Mouse (Mus musculus) cerebral cortex, adult 2 months (tissue): Measurements from ENCODE around the gene Pcp2.

Experiments
- WGBS: fragments of 180-500 bp; shearing (Covaris S2); methylation state at CpG from one replicate; pipeline ENCODE4 v1.1.7; 2018; 5-methylcytosine and 5-hydroxymethylcytosine counted together

Gene Pcp2

DNA sequence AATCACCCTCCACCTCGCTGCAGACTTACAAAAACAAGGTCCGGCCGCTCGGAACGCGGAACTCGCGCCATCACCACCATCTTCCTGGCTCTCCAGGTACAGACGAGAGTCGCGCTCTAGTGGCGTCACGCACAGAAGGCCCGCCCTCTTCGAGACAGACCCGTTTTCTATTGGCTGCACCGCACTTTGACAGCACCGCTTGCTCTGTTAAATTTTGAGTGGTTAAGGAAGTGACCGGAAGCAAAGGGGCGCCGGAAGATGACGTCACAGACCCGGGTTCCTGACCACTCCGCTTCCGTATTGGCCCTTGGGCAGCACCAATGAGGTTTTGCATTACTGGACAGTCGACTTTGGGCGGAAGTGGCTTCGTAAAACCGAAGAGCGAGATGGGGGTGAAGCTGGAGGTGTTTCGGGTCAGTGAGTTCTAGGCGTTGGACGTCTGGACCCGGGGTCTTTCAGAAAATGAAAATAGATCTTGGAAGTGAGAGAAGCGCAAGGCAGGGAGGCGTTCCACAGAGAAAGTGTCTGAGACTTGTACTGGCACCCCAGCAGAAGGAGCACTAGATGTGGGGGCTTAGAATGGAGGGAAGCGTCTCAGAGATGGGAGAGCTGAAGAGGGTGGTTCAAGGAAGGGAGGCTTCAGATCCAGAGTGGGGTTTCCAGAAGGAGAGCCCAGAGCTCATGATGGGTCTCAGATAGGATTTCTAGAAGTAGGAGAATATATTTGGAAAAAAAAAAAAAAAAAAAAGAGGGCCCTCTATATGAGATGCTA, 4.0 kb downstream of the Pcp2 start, which contains the start of the genes Xab2 and Pet100:
TSS of gene Xab2 (minus strand) at position 118 of the 772 bp plus-strand sequence.
TSS of gene Pet100 (plus strand) at position 350 of the 772 bp plus-strand sequence.
- under 1% methylated on average over 37 of the region's 37 CpGs for WGBS

DNA sequence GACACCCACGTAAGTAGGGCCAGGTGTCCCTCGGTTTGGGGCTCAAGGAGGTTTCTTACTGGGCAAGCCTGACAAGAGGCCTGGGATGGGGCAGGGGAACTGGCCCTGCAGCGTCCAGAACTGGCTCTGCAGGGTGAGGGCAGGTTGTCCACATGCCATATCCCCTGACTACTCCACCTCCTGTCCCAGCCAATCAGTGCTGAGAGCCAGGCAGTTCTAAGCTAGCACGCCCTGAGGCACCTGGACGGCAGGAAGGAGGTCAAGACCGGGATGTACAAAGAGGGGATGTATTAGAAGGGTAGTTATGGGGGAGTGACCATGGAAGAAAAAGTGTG, 15.6 kb downstream of the Pcp2 start:
- WGBS = 80% methylated on average over 6 of the region's 6 CpGs

DNA sequence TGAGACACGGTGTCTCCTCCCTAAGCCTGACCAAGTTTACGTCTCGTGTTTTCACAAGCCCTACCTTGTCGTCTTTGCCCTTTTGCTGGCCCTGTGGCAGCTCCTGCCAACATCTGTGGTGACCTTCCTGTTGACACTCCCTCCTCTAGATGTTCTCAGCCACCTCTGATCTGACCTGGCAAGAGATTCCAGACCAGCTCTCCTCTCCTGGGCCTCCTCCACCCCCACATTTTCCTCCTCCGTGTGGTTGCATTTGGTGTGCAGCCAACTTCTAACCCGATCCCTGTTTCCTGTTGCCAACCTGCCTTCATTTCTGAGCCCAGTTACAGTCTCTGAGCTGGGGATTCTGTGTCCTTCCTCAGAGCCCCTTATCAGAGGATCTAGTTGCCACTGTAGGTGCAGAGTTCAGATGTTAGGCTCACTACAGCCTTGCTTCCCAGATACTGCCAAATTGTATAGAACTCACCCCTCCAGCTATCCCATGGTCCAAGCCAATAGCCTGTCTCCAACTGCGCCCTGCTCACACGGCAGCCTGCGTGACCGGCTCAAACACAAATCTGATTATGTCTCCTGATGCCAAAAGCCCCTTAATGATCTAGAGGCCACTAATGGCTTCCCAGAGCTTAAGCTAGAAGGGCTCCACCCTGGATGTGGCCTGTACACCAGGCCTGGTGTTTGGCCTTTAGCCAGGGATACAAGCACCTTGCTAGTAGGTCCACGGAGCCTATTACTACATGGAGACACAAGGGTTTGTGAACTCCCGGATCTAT, 16.1 kb downstream of the Pcp2 start:
- WGBS = 47% methylated on average over 12 of the region's 12 CpGs

DNA sequence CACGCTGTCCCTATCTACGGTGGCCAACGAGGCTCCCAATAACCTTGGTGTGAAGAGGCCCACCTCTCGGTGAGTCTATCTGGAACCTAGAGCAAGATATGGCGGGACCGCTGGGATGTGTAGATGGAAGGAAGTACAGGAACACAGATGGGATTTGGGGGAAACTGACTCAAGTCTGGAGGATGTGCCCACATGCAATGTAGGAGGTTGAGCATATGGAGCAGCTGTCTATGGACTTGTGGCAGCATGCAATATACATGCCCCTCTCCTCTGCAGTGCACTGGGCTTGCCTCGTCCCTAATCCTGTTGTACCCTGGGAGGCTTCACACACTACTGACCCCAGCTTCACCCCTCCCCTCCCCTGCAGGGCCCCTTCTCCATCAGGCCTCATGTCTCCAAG, 17.5 kb downstream of the Pcp2 start:
- 65% methylated on average over 7 of the region's 7 CpGs for WGBS

DNA sequence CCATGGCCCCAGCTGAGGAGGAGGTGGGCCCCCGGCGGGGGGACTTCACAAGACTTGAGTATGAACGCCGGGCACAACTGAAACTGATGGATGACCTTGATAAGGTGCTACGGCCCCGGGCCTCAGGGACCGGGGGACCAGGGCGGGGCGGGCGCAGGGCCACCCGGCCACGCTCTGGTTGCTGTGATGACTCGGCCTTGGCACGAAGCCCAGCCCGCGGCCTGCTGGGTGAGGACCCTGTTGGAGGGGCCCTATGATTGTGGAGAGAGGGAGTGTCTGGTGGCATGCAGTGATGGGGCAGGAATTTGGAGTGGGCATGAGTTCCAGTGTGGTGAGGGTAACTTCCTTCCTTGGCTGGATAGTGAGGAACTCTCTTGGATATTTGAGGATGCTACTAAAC, 18.8 kb downstream of the Pcp2 start:
- 73% methylated on average over 16 of the region's 16 CpGs for WGBS

DNA sequence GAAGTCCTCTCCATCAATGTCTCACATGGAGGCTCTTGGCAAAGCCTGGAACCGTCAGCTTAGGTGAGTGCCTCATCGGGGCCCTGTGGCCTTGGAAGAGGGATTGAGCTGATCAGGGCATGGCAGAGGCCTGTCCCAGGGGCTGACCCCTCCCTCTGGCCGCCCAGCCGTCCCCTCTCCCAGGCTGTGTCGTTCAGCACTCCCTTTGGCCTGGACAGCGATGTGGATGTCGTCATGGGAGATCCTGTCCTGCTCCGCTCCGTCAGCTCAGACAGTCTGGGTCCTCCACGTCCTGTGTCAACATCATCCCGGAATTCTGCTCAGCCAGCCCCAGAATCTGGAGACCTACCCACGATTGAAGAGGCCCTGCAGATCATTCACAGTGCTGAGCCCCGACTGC, 21.9 kb downstream of the Pcp2 start:
- WGBS = 83% methylated on average over 13 of the region's 13 CpGs

DNA sequence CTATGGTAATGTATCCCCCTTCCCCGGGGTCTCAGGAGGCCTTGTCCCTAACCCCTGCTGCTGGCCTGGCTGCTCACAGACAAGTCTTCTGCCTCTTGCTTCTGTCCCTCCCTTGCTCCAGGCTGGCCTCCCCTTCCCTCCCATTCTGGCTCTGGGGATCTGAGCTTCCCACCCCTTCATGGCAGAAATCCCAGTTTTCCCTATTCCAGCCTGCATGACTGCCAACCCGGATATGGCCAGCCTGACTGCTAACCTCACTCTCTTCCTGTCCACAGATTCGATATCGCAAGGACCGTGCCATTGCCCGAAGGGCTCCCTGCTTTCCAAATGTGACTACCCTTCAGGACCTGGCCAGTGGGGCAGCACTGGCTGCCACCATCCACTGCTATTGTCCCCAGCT, 24.9 kb downstream of the Pcp2 start:
- WGBS = 71% methylated on average over 6 of the region's 6 CpGs

DNA sequence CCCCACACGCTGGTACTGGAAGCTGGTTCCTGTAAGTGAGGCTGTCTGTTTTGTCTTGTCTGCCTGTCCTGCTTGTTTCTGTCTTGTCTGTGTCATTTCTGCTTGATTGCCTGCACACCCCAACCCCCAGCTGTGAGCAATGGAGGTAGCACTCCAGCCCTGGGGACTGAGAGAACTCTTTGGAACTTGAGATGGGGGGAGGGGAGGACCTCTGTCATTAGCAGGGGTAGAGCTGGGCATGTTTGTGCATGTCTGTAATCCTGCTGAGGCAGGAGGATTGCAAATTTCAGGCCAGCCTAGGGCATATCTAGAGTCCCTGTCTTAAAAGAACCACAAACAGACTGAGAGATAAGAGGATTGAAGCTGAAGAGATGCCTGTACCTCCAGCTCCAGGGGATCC, 26.1 kb downstream of the Pcp2 start:
- WGBS = 89% methylated on average over 1 of the region's 1 CpGs

DNA sequence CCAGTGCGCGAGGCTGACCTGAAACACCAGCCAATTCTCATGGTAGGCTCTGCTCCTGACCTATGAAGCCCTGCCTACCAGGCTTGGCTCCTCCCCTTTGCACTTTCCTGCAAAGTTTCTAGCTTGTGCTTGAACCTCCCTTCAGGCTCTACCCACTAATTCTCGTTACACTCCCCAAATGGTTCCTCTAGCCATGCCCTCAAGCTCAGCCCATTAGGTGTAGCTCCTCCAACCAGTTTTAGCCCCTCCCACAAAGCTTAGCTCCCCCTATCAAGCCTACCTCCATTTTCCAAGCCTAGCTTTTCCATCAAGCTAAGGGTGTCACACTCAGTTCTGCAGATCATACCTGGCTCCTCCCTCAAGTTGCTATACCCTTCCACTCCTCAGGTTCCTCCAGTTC, 27.3 kb downstream of the Pcp2 start:
- WGBS = 81% methylated on average over 3 of the region's 3 CpGs

DNA sequence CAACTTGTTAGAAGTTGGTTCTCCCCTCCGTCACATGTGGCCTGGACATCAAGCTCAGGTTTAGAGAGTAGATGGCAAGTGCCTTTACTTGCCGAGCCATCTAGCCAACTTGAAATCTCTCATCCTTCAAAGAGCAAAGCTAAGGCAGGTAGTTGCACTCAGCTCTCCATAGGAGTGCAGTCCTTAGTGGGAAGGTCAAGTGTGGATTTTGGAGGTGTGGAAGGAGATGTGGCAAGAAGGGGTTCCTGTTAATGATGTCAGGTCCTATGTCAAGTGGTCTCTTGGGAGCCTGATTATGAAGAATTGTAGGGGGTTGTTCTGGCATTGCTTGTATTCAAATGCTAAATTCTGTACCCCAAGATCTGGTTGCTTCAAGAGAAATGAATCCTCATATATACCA, 30.9 kb downstream of the Pcp2 start:
- 88% methylated on average over 2 of the region's 2 CpGs for WGBS

DNA sequence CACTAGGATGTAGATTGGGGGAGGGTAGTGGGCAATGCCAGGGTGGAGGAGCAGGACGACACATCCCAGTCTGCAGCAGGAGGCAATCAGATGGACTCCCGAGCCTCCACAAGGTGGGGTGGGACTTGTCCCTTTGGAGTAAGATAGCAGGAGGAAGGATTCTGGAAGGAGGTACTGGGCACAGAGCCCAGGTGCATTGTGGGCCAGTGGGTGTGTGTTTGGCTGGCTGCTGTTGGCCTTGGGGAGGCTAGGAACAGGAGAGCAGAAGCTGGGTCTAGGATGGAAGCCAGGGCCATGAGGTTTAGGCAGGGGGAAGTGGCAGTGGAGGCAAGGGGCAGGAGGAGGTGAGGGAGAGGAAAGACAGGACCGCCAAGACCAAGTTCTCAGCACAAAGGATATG, 31.9 kb downstream of the Pcp2 start:
- WGBS = 50% methylated on average over 3 of the region's 3 CpGs

DNA sequence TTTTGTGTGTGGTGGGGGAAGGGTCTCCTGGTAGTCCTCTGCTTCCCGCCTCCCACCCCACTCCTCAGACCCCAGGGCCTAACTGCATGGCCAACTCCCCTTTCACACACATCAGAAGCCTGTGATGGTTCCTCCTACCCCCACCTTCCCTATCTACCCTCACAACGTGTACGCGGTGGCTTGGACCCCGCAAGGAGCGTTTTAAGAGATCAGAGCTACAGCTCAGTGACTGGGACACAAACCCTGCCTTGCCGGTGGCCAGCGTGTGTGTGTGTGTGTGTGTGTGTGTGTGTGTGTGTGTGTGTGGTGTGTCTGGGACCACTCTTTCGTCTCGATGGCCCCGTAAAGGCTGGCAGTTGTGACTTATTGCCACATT, 37.1 kb downstream of the Pcp2 start:
- WGBS = 16% methylated on average over 11 of the region's 11 CpGs

DNA sequence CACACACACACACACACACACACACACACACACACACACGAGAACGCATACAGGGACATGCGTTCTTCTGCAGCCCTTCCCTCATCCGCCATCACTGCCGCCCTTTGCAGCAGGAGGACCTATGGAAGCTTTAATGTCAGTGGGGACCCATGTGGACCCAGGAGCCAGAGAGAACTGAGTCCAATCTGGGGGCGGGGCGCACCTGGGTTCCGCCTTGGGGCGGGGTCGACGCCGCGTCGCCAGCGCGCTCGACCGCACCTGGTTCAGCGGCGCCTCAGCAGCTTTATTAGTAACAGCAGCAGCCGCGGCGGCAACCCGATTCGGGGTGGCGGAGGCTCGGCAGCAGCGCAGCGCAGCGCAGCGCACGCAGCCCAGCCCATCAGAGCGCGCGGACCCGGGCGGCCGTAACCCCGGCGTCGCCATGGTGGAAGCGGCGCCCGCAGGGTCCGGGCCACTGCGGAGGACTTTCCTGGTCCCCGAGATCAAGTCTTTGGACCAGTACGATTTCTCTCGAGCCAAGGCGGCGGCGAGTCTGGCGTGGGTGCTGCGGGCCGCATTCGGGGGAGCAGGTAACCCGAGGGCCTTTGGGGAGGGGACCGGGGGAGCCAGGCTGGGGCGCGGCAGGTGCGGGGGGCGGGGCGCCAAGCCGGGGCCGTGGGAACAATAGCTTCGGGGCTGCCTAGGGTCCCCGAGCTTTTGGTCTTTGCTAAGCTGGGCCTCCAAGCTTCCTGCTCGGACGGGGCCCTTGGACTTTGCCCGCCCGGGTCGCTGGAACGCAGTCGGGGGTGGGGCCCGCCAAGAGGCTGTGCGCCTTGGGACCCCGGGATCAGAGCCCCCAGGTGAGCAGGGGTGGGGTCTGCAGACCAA, 37.7 kb downstream of the Pcp2 start:
- WGBS = under 1% methylated on average over 73 of the region's 77 CpGs

DNA sequence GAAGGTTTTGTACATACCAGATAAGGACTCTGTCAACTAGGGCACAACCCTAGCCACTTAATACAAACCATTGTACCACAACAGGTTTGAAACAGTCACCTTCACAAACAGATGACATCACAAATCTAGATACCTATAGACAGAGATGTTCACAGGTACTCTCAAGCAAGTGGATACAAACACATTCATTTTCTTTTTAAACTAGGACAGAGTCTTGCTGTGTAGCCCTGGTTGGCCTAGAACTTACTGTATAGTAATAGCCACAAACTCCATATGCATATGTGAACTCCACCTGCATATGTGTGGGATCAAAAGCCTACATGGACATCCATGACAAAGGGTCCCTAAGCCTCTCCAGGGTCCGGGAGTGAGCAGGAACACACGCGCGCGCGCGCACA, 38.4 kb downstream of the Pcp2 start, which contains the start of gene Camsap3:
TSS of gene Camsap3 (plus strand) at position 301 of the 398 bp plus-strand sequence.
- WGBS = 5% methylated on average over 7 of the region's 7 CpGs

DNA sequence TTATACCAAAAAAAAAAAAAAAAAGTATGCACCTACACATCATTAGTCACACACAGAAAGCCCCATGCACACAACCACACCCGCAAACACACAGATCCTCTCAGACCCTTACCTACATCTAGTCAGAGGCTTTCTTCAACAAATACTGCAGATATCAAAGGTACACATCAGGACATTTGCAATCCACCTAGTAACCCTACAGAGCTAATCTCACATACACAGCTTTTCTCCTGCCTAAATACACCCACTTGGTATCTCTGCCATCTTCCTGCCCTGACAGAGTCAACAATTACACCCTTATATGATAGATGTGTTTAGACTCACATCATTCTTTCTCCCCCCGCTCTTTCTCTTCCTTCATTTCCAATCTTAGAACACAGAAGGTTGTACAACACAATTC, 38.9 kb downstream of the Pcp2 start:
- 90% methylated on average over 2 of the region's 2 CpGs for WGBS

DNA sequence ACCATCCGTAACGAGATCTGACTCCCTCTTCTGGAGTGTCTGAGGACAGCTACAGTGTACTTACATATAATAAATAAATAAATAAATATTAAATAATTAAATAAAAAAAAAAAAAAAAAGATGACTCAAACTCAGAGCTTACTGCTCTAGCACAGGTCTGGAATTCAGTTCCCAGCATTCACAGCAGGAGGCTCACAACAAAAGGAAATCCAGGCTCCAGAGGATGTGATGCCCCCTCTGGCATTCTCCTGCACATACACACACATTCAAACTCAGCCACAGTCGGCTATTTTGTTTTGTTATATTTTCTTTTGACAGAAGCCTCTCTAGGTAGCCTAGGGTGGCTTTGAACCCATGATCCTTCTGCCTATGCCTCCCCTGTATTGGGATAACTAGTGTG, 43.4 kb downstream of the Pcp2 start:
- 84% methylated on average over 3 of the region's 3 CpGs for WGBS

DNA sequence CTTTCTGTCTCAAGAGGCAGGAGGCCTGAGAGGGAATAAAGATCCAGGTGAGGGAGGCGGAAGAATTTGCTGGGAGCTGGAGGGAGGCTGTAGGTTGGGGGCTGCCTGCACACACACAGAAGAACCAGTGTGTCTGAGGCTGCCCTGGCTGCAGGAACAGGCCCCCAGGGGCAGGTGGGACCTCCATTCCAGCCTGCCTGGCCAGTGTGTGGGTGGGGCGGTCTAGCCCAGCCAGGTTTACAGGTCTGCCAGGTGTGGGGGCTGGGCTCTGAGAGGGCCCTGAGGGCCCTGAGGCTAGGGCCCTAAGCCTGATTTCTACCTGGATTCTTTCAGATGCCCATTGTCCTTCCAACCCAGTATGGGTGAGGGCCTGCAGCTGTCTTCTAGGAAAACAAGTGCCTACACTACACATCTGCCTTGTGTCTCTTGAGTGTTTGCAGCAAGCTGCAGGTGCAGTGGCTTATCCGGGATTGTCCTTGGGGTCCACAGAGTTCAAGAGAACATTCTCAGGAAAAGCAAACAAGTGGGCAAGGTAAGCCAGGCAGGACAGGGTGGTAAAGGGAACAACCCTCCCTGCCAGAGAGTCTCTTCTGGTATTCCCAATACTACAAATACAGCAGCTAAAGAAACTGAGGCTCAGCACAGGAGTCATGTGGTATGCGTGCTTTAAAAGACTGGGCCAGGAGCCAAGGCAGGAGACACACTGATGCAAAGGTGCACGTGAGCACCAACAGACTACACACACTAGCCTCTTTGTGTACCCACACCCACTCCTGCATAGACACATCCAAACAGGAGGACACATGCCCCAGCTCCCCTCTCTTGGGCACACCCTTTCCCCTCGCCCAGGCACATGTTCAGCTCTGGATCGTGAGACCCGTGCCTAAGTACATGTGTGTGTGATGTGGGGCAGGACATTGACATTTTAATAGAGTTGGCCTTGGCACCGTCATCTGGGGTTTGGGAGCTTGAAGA, 45.7 kb downstream of the Pcp2 start:
- 83% methylated on average over 9 of the region's 9 CpGs for WGBS

DNA sequence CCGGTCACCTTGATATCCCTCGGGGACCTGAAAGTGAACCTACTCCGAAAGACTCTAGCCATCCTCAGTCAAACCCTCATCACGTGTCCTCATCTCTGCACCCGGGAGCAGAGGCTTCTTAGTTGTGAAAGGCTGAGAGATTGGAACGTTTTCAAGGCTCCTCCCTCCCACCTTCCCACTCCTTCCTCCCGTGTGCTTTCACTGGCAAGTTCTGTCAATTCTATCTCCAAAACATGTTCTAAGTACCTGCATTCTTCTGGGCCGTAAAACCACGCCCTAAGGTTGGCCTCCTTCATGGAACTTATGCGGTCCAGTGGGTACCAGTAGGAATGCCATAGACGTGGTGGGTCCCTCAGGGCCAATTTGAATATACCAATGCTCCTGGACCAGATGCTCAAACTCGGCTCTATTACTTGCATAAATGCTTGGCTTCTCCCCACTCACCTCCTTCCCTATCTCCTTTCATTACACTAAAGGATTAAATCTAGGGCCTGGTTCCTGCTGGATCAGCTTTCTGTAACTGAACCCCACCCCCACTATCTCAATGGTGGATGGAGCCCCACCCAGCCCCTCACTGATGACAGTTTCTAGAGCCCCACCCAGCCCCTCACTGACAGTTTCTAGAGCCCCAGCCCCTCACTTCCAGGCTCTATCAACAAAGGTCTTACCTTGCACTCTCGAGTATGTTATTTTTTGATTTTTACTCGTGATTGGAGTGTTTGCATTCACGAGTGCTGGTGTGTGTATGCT, 49.0 kb downstream of the Pcp2 start:
- WGBS = 74% methylated on average over 15 of the region's 15 CpGs

DNA sequence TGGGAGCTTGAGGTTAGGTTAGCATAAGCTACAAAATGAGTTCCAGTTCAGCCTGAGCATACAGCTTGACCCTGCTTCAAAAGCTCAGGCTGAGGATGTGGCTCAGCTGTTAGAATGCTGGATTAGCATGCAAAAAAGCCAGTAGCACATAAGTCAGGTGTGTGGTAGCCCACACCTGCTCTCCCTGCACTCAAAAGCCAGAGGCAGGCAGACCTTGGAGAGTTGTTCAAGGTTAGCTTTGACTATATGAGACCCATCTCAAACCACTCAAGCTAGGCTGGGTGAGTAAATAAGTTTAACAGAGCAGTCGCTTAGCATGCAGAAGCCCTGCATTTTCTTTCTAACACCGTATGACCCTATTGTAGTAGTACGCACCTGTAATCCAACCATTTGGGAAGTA, 50.8 kb downstream of the Pcp2 start:
- 91% methylated on average over 3 of the region's 3 CpGs for WGBS
